Mouse (Mus musculus): Measurements from ENCODE around the gene Ubr7.

DNA sequence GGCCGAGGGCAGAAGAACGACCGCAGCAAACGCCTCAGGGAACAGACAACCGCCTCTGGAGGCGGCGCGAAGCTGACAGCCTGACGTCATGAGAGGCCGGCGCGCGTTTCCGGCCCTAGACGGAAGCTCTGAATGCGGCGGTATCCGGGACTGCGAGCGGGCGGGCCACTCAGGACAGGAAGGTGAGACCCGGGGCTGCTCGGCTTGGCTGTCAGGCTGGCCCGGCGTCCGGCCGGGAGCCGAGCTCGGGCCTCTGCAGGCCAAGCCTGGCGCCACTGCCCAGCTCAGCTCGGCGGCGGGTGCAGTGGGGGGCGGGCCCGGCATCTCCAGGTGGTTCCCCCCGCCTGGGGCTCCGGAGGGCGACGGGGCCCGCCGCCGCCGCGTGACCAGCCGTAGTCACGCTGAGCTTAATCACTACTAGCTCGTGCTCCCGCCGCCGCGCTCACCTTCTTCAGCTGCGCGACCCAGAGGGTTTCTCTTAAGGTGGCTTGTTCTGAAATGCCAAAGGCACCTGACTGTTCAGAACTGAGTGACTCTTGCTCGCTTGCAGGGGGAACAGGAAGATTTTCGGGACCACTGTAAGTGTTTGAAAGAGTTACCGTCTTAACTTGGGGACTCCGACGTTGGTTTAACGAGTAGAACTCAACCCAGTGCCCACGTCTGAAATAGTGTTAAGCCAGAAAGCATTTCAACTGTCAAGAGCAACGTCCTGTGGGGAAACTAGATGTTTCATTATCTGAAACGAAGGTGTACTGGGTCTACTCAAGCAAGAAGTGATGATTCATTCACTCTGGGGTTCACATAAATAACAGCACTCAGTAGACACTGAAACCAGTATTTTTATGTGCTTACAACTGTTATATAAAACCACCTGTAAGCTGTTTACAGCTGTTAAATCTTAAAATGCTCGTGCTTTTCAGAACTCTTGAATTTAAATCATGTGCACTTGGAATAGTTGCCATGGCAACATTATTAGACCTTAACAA lies 13.9 kb upstream of the Ubr7 start, which contains the start of the genes Moap1 and Tmem251:
- TF ChIP-seq CTCF (conservative IDR thresholded peaks at IDR 0.05; ENCODE audit: low read length) = no peak
- no peak for TF ChIP-seq POU5F1 (IDR thresholded peaks at IDR 0.05; ENCODE audit: borderline replicate concordance, low read length)
